Mouse (Mus musculus): ENCODE measurements around the gene Nudt9.

DNA sequence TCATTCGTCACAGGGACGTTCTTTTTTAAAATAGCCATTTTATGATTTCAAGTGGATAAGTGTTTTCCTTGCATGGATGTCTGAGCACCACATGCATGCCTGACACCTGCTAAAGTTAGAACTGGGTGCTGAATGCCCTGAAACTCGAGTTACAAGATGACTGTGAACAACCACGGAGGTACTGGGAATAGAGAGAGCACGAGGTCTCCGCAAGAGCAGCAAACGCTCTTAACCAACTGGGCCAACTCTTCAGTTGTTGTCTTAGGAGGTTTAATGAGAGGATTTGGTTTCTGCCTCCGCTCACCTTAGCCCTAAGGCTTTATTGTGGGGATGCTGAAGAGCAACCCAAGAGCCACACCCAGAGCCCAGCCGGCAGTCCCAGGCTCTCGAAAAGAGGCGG lies 21.3 kb upstream of the Nudt9 start:
- TF ChIP-seq CTCF (conservative IDR thresholded peaks at IDR 0.05 in 1 of 2, IDR thresholded peaks at IDR 0.05 in 1 of 2; ENCODE audit: low read depth in 2 of 2, low read length in 2 of 2) (no peak), POLR2A (IDR thresholded peaks at IDR 0.05; ENCODE audit: low read depth, low read length) (no peak), MAZ (IDR thresholded peaks at IDR 0.05; ENCODE audit: low read depth, low read length) (no peak), KAT2A (IDR thresholded peaks at IDR 0.05; ENCODE audit: insufficient replicate concordance, low read length) (no peak)
